Mouse (Mus musculus): ENCODE measurements around the gene Twf2. TPM values are rescaled to one million over a fixed set of nuclear protein-coding genes. Genes with fewer than 3 reads are reported as not detected.

Gene Twf2
- polyA plus RNA-seq, 1 experiment, result 54.7 TPM

DNA sequence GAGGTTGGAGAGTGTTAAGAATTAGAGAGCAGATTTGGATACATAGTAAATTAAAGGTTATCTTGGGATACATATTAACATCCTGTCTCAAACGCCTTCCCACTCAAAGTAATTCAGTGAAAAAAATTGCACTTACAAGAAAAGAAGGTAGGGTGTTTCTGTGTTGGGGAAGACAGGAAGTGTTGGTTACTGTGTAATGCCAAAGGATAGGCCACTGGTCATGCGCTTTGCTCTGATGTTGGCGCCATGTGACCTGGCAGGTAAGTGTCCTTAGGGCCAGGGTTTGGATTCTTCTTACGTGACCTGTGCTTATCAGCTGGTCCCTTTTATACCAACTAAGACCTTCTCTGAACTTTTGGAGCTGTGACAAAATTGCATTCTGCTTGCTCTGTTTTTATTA, 20.8 kb upstream of the Twf2 start:
- Histone ChIP-seq H3K27me3 (ENCODE audit: control insufficient read depth, insufficient read depth, insufficient read length) (no peaks in the 10 kb centered on the region), H3K4me3 (ENCODE audit: insufficient read depth, poor library complexity, severe bottlenecking) (no peak overlapping the region), H3K36me3 (ENCODE audit: control insufficient read depth, insufficient read depth) (peaks cover 91% of the 10 kb centered on the region), H3K79me2 (ENCODE audit: control insufficient read depth, insufficient read depth) (peaks cover 59% of the 10 kb centered on the region), H3K79me3 (ENCODE audit: low read depth) (peaks cover 21% of the 10 kb centered on the region), H3ac (ENCODE audit: control insufficient read depth, insufficient read length, low read depth) (no peak overlapping the region)
- no peak for TF ChIP-seq CEBPB (IDR thresholded peaks at IDR 0.05; ENCODE audit: low read depth)
- TF ChIP-seq USF1 (IDR thresholded peaks at IDR 0.05; ENCODE audit: low read depth), result no peak
- TF ChIP-seq CTCF (IDR thresholded peaks at IDR 0.05; ENCODE audit: control insufficient read depth, insufficient read depth, insufficient read length), result no peak
- TF ChIP-seq MYOG (IDR thresholded peaks at IDR 0.05; ENCODE audit: control insufficient read depth, extremely low read depth, insufficient read length), result no peak
- TF ChIP-seq MYOD1 (IDR thresholded peaks at IDR 0.05; ENCODE audit: control insufficient read depth, insufficient read length, low read depth), result no peak
- TF ChIP-seq MAX (IDR thresholded peaks at IDR 0.05), result no peak
- no peak for TF ChIP-seq FOSL1 (IDR thresholded peaks at IDR 0.05; ENCODE audit: insufficient read depth, low read length, poor library complexity, severe bottlenecking)

DNA sequence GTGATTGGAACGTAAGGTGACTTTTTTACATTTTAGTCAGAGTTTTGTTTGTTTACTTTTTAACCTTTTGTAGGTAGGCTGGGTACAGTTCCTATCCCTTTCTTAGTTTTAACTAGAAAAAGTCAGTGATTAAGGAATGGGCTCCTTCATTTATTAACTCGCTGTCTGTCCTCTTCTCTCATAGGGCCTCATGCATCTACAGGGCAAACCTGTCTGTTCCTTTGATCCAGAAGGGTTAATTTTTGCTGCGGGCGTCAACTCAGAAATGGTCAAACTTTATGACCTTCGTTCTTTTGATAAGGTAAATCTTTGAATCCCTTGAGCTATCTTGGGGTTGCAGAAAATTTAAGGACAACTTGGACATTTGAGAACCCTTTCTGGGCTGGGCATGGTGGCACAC, 18.9 kb upstream of the Twf2 start:
- Histone ChIP-seq H3ac (ENCODE audit: control insufficient read depth, insufficient read length, low read depth) (no peak overlapping the region), H3K36me3 (ENCODE audit: control insufficient read depth, insufficient read depth) (peaks cover 90% of the 10 kb centered on the region), H3K79me2 (ENCODE audit: control insufficient read depth, insufficient read depth) (peaks cover 40% of the 10 kb centered on the region), H3K79me3 (ENCODE audit: low read depth) (peaks cover 8% of the 10 kb centered on the region), H3K4me3 (ENCODE audit: insufficient read depth, poor library complexity, severe bottlenecking) (no peak overlapping the region), H3K27me3 (ENCODE audit: control insufficient read depth, insufficient read depth, insufficient read length) (no peaks in the 10 kb centered on the region)
- TF ChIP-seq MYOG (IDR thresholded peaks at IDR 0.05; ENCODE audit: control insufficient read depth, extremely low read depth, insufficient read length) (no peak), CEBPB (IDR thresholded peaks at IDR 0.05; ENCODE audit: low read depth) (no peak), CTCF (IDR thresholded peaks at IDR 0.05; ENCODE audit: control insufficient read depth, insufficient read depth, insufficient read length) (no peak), MAX (IDR thresholded peaks at IDR 0.05) (no peak), USF1 (IDR thresholded peaks at IDR 0.05; ENCODE audit: low read depth) (no peak)

DNA sequence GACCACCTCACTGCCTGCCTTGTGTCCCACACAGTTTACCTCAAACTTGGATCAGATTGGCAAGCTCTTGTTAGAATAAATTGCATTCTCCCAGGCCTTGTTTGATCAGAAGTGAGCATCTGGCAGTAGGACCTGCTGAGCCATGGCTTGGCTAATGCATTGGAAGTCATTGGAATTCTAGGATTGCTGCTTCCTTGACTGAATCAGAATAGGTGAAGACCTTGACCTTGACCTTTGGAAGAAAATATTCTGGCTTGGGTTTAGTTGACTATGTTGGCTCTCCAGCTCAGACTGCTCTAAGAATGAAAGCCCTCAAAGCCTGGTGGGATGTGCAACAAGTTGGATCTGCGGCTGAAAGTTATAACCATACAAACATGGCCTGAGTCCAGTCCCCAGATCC, 11.6 kb upstream of the Twf2 start:
- Histone ChIP-seq H3ac (ENCODE audit: control insufficient read depth, insufficient read length, low read depth) (no peak overlapping the region), H3K79me2 (ENCODE audit: control insufficient read depth, insufficient read depth) (no peaks in the 10 kb centered on the region), H3K79me3 (ENCODE audit: low read depth) (no peaks in the 10 kb centered on the region), H3K4me3 (ENCODE audit: insufficient read depth, poor library complexity, severe bottlenecking) (no peak overlapping the region), H3K36me3 (ENCODE audit: control insufficient read depth, insufficient read depth) (peaks cover 56% of the 10 kb centered on the region), H3K27me3 (ENCODE audit: control insufficient read depth, insufficient read depth, insufficient read length) (no peaks in the 10 kb centered on the region)
- TF ChIP-seq MYOG (IDR thresholded peaks at IDR 0.05; ENCODE audit: control insufficient read depth, extremely low read depth, insufficient read length) (no peak), CEBPB (IDR thresholded peaks at IDR 0.05; ENCODE audit: low read depth) (no peak), MAX (IDR thresholded peaks at IDR 0.05) (no peak), CTCF (IDR thresholded peaks at IDR 0.05; ENCODE audit: control insufficient read depth, insufficient read depth, insufficient read length) (no peak)

DNA sequence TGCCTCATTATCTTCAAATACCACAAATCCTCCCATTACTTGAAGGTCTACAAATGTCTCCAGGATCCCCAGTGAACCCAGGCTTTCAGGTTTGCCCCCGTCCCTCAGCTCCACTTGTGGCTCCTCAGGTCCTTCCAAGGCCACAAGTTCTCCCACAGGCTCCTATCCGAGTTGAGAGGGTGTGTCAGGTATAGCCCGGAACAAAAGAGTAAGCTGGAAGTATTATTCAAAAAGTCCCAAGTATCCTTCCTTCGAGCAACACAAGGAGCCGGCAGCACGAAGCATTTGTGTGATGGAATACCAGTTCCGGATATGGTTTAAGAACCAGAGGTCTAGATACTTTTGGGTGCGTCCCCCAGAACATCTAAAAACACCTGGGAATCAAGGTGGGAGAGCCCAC, 10.9 kb upstream of the Twf2 start:
- Histone ChIP-seq H3K4me3 (ENCODE audit: insufficient read depth, poor library complexity, severe bottlenecking) (no peak overlapping the region), H3K79me3 (ENCODE audit: low read depth) (no peaks in the 10 kb centered on the region), H3ac (ENCODE audit: control insufficient read depth, insufficient read length, low read depth) (no peak overlapping the region), H3K27me3 (ENCODE audit: control insufficient read depth, insufficient read depth, insufficient read length) (no peaks in the 10 kb centered on the region), H3K36me3 (ENCODE audit: control insufficient read depth, insufficient read depth) (peaks cover 53% of the 10 kb centered on the region), H3K79me2 (ENCODE audit: control insufficient read depth, insufficient read depth) (no peaks in the 10 kb centered on the region)
- TF ChIP-seq FOSL1 (IDR thresholded peaks at IDR 0.05; ENCODE audit: insufficient read depth, low read length, poor library complexity, severe bottlenecking) (no peak), MYOD1 (IDR thresholded peaks at IDR 0.05; ENCODE audit: control insufficient read depth, insufficient read length, low read depth) (no peak), CTCF (IDR thresholded peaks at IDR 0.05; ENCODE audit: control insufficient read depth, insufficient read depth, insufficient read length) (no peak), USF1 (IDR thresholded peaks at IDR 0.05; ENCODE audit: low read depth) (no peak), MYOG (IDR thresholded peaks at IDR 0.05; ENCODE audit: control insufficient read depth, extremely low read depth, insufficient read length) (no peak), MAX (IDR thresholded peaks at IDR 0.05) (no peak)

DNA sequence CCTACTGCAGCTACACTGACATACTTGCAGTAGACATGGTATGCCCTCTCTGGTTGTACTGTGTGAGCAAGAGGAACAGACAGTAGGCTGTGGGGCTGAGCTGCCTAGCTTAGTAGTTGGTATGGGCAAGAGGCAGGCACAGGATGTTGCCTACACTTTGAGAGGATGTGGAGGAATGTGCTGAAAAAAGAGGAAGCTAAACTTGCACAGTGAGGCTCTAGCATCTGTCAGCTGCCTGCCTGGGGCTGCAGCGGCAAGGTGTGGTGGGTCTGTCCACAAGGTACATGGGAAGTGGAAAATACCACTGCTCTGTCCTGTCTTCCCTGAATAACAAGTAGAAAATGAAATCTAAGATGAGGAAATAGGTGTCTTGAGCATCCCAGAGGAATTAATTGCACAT, 9.9 kb upstream of the Twf2 start:
- TF ChIP-seq CEBPB (IDR thresholded peaks at IDR 0.05; ENCODE audit: low read depth) (no peak), MYOD1 (IDR thresholded peaks at IDR 0.05; ENCODE audit: control insufficient read depth, insufficient read length, low read depth) (no peak), MYOG (IDR thresholded peaks at IDR 0.05; ENCODE audit: control insufficient read depth, extremely low read depth, insufficient read length) (no peak), MAX (IDR thresholded peaks at IDR 0.05) (no peak), FOSL1 (IDR thresholded peaks at IDR 0.05; ENCODE audit: insufficient read depth, low read length, poor library complexity, severe bottlenecking) (no peak), USF1 (IDR thresholded peaks at IDR 0.05; ENCODE audit: low read depth) (no peak)
- no peak overlapping the region for H3ac ChIP-seq (ENCODE audit: control insufficient read depth, insufficient read length, low read depth)
- H3K27me3 ChIP-seq (ENCODE audit: control insufficient read depth, insufficient read depth, insufficient read length), result no peaks in the 10 kb centered on the region
- H3K4me3 ChIP-seq (ENCODE audit: insufficient read depth, poor library complexity, severe bottlenecking), result no peak overlapping the region
- no peaks in the 10 kb centered on the region for H3K79me2 ChIP-seq (ENCODE audit: control insufficient read depth, insufficient read depth)
- peaks cover 43% of the 10 kb centered on the region for H3K36me3 ChIP-seq (ENCODE audit: control insufficient read depth, insufficient read depth)
- no peaks in the 10 kb centered on the region for H3K79me3 ChIP-seq (ENCODE audit: low read depth)

DNA sequence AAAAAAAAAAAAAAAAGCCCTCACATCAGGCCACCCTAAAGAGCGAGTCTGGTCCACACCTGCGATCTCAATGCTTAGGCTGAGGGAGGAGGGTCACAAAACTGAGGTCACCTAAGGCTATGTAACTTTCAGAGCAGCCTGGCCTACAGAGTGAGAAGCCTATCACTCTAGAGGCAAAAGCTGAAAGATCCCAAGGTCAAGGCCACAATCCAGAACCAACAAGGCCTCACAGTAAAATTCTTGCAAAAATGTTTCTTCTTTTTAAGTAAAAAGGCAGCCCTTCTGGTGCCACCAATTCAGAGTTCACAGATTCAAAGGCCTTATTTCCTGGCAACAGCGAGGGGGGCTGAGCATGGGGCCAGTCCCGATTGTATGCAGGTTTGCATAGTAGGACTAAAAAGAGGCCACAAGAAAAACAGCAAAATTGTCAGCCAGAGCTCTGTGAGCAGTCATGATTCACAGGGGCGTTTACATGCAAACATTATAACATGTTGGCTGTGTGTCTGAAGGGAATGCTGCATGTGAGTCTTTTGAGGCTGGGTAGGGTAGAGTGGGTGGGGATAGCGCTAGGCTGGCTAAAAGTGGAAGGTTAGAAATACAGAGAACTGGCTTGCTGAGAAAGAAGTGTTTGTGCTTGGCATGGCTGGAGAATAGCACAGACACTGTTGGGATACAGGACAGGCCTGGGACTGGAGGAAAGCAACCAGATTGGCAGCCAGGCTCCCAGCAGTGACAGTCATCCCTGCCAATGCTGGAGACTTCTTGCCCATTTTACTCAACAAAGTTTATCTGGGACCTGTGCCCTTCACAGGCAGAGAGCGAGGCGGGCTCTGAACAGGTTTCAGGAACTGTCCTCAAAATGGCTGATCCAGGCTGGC, 8.7 kb upstream of the Twf2 start:
- H3K79me2 ChIP-seq (ENCODE audit: control insufficient read depth, insufficient read depth), result no peaks in the 10 kb centered on the region
- no peak overlapping the region for H3K4me3 ChIP-seq (ENCODE audit: insufficient read depth, poor library complexity, severe bottlenecking)
- H3ac ChIP-seq (ENCODE audit: control insufficient read depth, insufficient read length, low read depth), result no peak overlapping the region
- H3K79me3 ChIP-seq (ENCODE audit: low read depth), result no peaks in the 10 kb centered on the region
- peaks cover 32% of the 10 kb centered on the region for H3K36me3 ChIP-seq (ENCODE audit: control insufficient read depth, insufficient read depth)
- TF ChIP-seq FOSL1 (IDR thresholded peaks at IDR 0.05; ENCODE audit: insufficient read depth, low read length, poor library complexity, severe bottlenecking), result no peak
- TF ChIP-seq MYOG (IDR thresholded peaks at IDR 0.05; ENCODE audit: control insufficient read depth, extremely low read depth, insufficient read length), result no peak
- no peak for TF ChIP-seq MAX (IDR thresholded peaks at IDR 0.05)
- H3K27me3 ChIP-seq (ENCODE audit: control insufficient read depth, insufficient read depth, insufficient read length), result no peaks in the 10 kb centered on the region

Data from C2C12 (cell line).